Mouse (Mus musculus) ES-E14 (cell line): Measurements from ENCODE around the gene Stxbp3.

Experiments used
- CHD2 ChIP-seq: IDR thresholded peaks from 2 replicates; pipeline ENCODE4 v1.6.1; 2014; ENCODE audit warnings: mild to moderate bottlenecking, low read depth, low read length, inconsistent platforms
- HCFC1 ChIP-seq: IDR thresholded peaks from 2 replicates; pipeline ENCODE4 v1.6.1; 2012; ENCODE audit warnings: low read length, inconsistent platforms, borderline replicate concordance; ENCODE audit not compliant: insufficient read depth
- MAFK ChIP-seq: IDR thresholded peaks from 2 replicates; pipeline ENCODE4 v1.6.1; 2014; ENCODE audit warnings: mild to moderate bottlenecking, low read depth, low read length, inconsistent platforms; ENCODE audit not compliant: insufficient read depth
- ZC3H11A ChIP-seq: IDR thresholded peaks from 2 replicates; pipeline ENCODE4 v1.6.1; 2012; ENCODE audit warnings: low read depth, mild to moderate bottlenecking, inconsistent platforms, low read length, borderline replicate concordance

- TF ChIP-seq MAFK (no peak), ZC3H11A (no peak), HCFC1 (no peak), CHD2 (no peak)
Measured at GRCm38 (mm10) chr3:108815631-108816030, 24.7 kb downstream of the Stxbp3 start.
